Mouse (Mus musculus): Measurements from ENCODE around the gene Ndufs2. TPM values are rescaled to one million over a fixed set of nuclear protein-coding genes. Genes with fewer than 3 reads are reported as not detected.

Ndufs2 gene
- total RNA-seq, 1 experiment from 2014 or later = 231 TPM

DNA sequence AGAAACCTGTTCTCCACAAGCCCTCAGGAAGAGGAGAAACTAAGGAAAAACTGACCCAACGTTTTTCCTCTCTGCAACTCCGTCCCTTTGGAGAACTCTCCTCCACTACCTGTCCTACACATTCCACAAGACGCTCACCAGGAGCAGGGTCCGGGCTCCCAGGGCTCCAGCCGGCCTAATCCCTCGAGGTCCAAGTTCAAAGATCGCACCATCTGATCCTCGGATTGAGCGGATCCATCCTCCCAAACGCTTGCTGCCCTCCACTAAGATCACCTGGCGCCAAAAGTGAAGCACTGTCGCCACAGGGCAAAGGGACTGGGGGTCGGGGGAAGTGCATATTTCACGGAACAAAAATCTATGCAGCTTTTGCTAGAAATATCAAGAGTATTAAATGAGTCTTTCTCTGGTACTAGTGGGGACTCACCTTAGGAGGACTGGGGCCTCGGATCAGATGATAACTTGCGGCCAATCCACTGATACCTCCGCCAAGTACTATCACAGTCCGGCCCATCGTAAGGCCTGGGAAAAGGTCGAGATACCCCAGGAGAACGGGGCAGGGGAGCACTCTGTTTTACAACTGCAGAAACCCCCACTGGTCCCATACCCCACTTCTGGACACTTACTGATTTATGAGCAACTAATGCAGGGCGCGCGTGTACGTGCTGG, 29.2 kb upstream of the Ndufs2 start:
- ATAC-seq (replicated peaks; ENCODE audit: insufficient number of reproducible peaks, low FRiP score, low TSS enrichment, poor library complexity, severe bottlenecking) = no peak

DNA sequence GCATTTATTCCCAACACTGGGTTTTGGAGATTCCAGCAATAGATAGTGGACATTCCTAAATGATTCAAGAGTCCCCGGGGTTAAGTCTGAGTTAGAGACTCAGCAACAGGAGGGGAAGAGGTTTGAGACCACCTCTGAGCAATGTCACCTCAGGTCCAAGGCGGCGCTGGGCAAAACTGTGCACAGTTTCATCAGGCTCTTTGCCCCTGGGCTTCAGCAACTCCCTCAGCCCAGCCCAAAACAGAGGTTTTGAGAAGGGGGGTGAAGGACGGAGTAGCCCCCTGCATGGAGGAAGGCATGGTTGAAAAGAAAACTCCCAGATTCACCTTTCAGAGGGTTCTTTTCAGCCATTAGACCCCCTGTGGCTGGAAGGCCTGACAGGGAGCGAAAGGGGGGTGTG, 28.5 kb upstream of the Ndufs2 start:
- no peak for ATAC-seq (replicated peaks; ENCODE audit: insufficient number of reproducible peaks, low FRiP score, low TSS enrichment, poor library complexity, severe bottlenecking)

DNA sequence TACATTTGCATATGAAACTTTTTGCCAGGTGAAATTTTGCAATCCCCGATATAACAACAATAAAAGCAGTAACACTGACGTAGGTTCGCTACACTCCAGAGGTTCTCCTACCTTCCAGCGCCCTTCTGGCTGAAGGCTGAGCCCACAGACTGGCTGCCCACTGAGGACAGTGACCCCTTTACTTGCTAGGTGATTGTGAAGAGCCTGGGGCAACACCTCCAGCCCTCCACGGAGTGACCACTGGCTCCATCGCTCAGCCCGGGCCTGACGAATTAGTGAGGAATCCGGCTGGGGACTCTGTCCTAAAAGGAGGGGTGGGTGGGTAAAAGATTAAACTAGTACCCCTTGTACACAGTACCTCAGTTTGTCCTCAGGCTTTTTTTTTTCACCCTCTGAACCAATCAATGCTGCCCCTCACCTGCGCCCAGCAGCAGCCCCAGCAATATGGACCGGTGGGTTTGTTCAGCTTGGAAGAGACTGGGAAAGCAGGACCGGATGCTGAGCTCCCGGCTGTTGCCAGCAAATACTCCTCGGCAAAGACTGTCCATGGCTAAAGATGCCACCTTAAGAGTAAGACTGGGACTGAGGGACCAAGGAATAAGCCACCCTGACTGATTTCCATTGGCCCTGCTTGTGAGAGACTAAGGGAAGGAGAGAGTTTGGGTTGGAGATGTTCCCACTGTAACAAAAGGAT, 28.0 kb upstream of the Ndufs2 start:
- no peak for ATAC-seq (replicated peaks; ENCODE audit: insufficient number of reproducible peaks, low FRiP score, low TSS enrichment, poor library complexity, severe bottlenecking)

DNA sequence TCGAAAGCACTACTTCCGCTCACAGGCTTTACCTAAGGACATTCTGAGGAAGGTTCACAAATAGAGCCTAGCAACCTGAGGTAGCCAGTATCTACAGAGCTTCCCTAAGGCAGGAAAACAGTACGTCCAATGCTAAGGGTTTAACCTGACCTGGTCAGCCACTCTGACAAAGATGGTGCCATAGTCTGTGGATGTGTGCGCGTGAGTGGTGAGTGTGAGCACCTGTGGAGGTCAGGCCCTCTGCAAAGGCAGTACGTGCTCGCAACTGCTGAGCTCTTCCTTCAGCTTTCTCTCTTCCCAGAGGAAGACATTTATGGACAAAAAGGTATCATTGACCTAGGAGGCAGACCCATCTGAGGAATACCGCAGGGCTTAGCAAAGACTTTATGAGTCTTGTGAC, 27.2 kb upstream of the Ndufs2 start:
- ATAC-seq (replicated peaks; ENCODE audit: insufficient number of reproducible peaks, low FRiP score, low TSS enrichment, poor library complexity, severe bottlenecking) = no peak

DNA sequence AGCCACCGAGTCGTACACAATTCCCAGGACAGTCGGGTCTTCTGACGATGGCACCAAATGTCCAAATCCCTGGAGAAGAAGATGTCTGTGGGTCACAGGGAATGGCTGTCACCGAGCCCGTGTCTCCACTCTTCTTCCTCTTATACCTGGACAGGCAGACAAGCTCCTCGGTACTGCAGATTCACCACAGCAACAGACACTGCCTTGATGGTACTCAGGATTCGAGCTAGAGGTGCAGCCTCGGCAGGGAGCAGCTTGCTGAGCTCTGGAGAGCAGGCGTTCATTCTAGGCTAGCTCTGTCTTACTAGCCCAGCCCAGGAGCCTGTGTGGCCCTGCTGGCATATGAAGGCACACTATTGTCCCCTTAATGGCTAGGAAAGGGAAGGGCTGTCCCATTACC, 26.5 kb upstream of the Ndufs2 start:
- ATAC-seq (replicated peaks; ENCODE audit: insufficient number of reproducible peaks, low FRiP score, low TSS enrichment, poor library complexity, severe bottlenecking) = no peak

DNA sequence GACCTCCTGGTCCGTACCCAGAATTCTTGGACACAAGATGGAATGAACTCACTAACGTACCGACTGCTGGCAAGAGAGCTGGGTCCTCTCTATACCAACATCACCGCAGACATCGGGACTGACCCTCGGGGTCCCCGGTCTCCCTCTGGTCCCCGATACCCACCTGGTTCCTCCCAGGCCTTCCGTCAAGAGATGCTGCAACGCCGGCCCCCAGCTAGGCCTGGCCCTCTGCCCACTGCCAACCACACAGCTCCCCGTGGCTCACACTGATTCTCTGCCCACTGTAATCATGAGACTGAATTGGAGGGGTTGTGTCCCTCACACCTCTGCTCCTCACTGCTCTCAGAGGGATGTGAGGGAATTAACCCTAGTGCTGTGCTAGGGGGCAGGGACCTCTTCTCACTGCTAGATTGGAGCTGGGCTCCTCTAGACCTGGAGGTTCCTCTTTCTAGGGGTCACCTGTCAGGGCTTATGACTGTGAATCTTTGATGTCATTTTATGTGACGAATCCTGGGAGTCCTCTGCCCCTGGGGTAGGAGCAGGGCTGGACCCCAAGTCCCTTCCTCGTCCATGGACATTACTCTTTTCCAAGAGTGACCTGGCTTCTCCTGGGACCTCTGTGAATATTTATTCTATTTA, 25.0 kb upstream of the Ndufs2 start:
- no peak for ATAC-seq (replicated peaks; ENCODE audit: insufficient number of reproducible peaks, low FRiP score, low TSS enrichment, poor library complexity, severe bottlenecking)

DNA sequence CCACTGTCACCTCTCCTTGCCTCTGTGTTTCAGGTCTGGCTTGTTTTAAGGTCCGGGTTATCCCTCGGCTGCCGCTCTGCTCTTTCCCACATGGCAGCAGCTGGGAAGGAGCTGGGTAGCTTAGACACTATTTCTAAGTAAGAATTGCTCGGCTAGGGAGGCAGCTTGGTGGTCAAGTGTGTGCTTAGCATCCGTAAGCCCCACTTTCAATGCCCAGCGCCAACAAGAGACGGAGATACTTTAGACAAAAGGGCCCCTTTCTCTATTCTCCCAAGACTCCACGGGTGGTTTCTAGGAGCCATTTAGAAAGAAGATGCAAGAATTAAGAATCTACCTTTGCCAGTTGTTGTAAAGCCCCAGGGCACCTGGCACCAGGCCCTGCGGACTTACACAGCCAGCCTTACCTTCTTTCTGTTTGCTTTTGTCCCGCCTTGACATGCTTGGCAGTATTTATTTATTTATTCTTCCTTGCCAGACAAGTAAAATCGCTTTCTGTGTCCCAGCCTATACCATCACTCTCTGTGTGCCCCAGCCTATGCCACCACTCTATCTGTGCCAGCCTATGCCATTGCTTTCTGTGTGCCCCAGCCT, 24.1 kb upstream of the Ndufs2 start:
- no peak for ATAC-seq (replicated peaks; ENCODE audit: insufficient number of reproducible peaks, low FRiP score, low TSS enrichment, poor library complexity, severe bottlenecking)

DNA sequence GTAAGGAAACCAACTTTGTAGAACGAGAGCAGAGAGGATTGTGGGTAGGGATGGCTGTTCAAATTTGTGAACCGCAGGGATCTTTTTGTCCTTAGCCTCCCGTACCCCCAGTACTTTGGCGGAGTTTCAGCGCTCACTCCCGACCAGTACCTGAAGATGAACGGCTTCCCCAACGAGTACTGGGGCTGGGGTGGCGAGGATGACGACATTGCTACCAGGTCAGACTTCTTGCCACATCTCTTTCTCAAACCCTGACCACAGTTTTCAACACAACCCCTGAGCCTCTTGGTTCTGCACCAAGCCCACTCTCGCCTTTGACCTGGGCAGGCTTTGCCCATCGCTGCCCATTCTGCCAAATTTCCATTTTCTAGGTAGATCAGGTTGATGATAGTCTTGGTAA, 23.0 kb upstream of the Ndufs2 start:
- ATAC-seq (replicated peaks; ENCODE audit: insufficient number of reproducible peaks, low FRiP score, low TSS enrichment, poor library complexity, severe bottlenecking) = no peak

DNA sequence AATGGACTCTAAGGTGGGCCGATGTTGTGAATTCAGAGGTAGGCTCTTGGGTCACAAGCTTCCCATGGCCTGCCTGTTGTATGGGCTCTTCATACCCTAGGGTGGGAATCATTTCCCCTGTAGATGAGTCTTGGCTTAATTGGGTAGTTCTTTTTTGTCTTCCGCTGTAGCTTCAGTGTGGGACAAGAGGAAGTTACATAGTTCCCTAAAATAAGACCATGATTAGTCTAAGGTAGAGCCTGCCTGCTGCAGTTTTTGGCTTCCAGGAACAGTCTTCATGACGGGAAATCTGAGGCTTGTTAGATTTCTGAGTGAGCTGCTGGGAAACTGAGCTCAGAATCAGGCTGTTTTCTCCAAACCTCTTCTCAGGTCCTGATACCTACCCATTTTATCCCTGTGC, 20.9 kb upstream of the Ndufs2 start:
- no peak; the same call in 1 of the 2 replicates for ATAC-seq (replicated peaks; ENCODE audit: insufficient number of reproducible peaks, low FRiP score, low TSS enrichment, poor library complexity, severe bottlenecking)

DNA sequence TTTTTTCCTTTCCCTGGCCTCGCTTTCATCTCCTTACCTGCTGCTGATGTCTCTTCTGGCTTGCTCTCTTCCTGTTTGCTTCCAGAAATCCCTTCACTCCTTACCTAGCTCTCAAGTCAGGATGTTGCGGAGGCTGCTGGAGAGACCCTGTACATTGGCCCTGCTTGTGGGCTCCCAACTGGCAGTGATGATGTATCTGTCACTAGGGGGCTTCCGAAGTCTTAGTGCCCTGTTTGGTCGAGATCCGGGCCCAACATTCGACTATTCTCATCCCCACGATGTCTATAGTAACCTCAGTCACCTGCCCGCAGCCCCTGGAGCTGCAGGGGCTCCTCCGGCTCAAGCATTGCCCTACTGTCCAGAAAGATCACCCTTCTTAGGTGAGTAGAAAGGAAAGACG, 20.4 kb upstream of the Ndufs2 start:
- no peak for ATAC-seq (replicated peaks; ENCODE audit: insufficient number of reproducible peaks, low FRiP score, low TSS enrichment, poor library complexity, severe bottlenecking)

DNA sequence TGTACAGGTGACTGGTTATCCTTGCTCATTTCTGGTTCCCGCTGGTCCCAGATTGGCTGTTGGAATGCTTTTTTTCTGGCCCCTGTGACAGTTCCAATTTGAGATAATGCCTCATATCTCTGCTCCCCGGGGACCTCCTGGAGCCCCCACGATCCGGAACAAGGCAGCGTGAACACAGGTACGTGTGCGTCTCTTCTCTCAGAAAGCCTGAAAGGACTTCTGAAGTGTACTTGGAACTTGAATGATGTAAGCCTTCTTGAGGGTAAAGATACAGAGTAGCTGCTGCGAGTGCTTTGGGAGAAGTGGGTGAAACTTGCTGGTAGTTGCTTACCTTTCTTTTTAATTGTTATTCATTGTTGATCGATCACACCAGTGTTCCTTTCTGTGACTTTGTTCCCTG, 20.0 kb upstream of the Ndufs2 start:
- ATAC-seq (replicated peaks; ENCODE audit: insufficient number of reproducible peaks, low FRiP score, low TSS enrichment, poor library complexity, severe bottlenecking) = no peak

DNA sequence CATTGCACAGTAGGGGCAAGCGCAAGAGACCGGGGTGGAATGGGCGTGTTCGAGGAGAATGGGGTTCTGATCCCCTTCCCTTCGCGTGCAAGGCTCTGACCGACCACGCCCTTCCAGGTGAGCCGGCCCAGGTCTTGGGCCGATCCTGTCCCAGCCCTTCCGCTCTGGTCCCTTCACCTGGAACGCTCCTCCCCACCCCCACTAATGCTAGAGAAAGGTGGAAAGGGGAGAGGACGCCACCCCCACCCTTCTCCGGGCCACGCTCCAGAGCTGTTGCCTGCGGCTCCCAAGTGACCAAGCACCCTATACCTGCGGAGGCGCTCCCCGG, 19.3 kb upstream of the Ndufs2 start:
- 0 out of 2 replicates have a peak, but pooled peaks have one; percentile 0 for ATAC-seq (replicated peaks; ENCODE audit: insufficient number of reproducible peaks, low FRiP score, low TSS enrichment, poor library complexity, severe bottlenecking)

DNA sequence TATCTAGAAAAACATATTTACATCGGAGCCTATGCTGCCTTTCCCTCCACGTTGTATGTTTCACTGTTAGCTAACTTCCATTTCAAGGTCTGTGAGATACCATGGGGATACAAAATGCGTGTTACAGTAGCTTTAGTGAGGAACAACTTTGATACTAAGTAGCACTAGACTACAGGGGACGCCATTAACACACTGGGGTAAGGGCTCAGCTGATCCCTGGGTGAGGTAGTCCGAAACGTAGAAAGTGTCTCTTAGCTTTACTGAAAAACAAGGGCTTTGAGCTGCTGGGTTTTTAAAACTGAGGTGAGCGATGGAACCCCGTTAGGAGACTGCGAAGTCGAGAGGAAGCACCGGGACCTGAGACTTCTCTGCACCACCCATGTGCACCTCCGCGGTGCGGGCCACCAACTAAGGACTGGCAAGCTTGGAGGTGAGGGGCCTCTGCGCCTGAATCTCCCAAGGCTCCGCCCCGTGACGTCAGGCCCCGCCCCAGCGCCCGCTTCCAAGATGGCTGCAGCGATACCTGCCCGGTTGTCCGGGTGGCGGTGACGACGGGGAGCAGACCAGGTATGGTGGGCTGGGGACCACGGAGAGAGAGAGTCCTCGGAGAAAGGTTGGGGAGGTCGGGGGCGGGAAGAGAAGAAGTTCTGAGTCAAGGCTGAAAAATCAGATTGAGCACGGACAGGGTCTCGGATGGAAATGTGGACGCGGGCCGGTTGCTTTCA, 18.8 kb upstream of the Ndufs2 start, which contains the start of gene B4galt3:
Gene B4galt3 (plus strand): TSS at position 481 of the 725 bp plus-strand sequence.
- peak; percentile 89 for ATAC-seq (replicated peaks; ENCODE audit: insufficient number of reproducible peaks, low FRiP score, low TSS enrichment, poor library complexity, severe bottlenecking)

DNA sequence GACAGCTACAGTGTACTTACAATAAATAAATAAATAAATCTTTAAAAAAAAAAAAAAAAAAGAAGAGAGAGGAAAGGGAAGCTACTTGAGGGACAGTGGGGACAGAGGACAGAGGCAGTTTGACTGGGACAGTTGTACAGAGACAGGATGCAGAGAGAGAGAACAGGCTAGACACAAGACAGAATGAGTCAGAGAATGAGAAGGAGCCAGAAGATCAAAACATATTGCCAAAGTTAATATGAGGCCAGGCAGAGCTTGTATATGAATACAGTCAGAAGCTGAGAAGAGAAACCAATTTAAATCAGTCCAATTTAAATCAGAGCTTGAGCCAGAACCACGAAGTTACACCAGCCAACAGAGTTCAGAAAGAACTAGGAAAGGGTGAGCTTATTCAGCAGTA, 17.2 kb upstream of the Ndufs2 start:
- no peak for ATAC-seq (replicated peaks; ENCODE audit: insufficient number of reproducible peaks, low FRiP score, low TSS enrichment, poor library complexity, severe bottlenecking)

DNA sequence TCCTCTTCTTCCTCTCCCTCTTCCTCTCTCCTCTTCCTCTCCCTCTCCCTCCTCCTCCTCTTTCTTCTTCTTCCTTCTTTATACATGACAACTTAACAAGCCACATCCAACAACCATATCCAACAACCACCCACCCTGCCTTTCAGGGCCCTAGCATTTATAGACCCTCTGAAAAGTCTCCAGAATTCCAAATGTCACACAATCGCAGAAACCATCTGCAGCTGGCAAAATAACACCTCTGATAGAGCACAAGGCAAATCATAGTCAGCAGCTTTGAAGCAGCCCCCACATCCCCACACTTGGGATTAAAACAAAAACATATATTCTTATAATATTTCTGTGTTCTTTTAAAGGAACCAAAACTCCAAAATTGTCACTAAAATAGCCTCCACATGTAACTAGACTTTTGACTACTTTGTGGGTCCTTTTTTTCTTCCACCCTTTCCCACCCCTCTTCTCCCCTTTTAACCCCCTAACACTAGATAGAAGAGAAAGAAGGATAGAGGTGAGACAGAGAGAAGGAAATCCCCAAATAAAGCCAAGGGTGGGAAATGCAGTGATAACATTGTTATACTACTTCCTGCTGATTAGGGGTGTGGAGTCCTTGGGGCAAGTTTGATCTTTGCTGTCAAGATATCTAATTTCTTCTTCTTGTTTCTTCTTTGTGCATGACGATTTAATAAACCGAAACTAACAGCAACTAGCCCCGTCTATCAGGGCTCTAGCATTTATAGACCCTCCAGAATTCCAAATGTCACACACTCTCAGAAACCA, 15.0 kb upstream of the Ndufs2 start:
- ATAC-seq (replicated peaks; ENCODE audit: insufficient number of reproducible peaks, low FRiP score, low TSS enrichment, poor library complexity, severe bottlenecking) = no peak

DNA sequence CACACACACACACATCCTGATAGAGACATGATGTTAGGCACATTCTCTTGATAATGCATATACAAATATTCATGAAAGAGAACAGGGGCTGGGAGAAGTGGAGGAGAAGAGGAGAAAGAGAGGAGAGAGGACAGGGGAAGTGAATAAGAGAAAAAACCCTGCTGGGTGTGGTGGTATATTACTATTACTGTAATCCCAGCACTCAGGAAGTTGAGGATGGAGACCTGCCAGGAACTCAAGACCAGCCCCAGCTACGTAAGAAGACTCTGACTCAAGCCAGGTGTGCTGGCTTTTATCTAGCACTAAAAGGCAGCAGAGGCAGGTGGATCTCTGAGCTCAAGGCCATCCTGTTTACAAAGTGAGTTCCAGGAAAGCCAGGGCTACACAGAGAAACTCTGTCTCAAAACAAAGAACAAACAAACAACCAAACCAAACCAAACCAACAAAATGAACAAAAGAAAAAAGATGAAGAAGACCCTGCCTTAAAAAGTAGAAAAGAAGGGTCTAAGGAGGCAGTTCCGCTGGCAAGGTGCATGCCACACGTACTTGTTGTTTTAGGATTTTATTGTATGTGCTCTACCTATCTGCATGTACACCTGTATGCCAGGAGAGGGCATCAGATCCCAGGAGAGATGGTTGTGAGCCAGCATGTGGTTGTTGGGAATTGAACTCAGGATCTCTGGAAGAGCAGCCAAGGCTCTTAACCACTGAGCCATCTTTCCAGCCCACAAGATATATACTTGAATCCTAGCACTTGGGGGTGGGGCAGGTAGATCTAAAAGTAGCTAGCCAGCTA, 12.7 kb upstream of the Ndufs2 start:
- no peak for ATAC-seq (replicated peaks; ENCODE audit: insufficient number of reproducible peaks, low FRiP score, low TSS enrichment, poor library complexity, severe bottlenecking)

DNA sequence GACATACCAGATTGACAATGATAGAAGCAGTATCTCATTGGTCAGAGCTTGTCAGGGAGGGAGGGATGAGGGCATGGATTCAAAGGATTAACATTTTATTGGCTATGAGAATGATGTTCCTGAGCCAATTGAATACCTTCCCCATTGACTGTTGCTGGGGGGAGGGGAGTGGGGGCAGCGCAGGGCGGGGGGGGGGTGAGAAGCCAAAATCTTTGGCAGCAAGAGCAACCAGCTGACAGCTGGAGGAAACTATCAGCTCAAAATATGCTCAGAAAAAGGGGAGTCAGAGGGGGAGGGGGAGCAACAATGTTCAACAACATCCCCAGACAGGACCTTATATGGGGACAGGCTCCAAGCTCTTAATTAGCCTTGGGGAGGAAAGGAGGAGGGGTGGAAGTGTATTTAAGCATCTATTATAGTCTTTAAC, 12.0 kb upstream of the Ndufs2 start:
- no peak for ATAC-seq (replicated peaks; ENCODE audit: insufficient number of reproducible peaks, low FRiP score, low TSS enrichment, poor library complexity, severe bottlenecking)
